Mouse (Mus musculus) frontal cortex, postnatal 14 days (tissue): ENCODE results near the gene Csdc2.
"Not testable (repeated sequence)": the region's sequence is repeated elsewhere in the genome, so short reads cannot be mapped to it uniquely, and the experiment has no call there.

Source experiments
- DNase-seq, 2 experiments: peaks; one replicate each; pipeline ENCODE4 v3.0.0; 2022; ENCODE audit warnings: low spot score in 2 of 2

Csdc2 gene

DNA sequence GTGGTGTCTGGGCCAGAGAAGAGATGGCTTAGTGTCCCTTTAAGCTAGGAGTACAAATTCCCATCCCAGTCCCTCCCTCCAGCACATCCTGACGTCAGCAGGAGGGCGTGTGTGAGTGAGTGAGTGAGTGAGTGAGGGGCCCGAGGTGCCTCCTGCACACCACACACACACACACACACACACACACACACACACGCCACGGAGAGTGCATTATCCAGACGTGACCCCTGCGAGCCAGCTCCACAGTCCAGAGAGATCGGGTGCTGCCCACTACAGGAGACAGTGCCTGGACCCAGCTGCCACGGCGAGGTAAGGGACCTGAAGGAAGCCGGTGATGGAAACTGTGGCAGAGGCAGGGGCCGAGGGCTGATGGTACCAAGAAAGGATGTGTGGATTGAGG is at the start of gene Csdc2:
Gene Csdc2 (plus strand): TSS at position 81 of the 400 bp plus-strand sequence.
- DNase-seq, result no peak

DNA sequence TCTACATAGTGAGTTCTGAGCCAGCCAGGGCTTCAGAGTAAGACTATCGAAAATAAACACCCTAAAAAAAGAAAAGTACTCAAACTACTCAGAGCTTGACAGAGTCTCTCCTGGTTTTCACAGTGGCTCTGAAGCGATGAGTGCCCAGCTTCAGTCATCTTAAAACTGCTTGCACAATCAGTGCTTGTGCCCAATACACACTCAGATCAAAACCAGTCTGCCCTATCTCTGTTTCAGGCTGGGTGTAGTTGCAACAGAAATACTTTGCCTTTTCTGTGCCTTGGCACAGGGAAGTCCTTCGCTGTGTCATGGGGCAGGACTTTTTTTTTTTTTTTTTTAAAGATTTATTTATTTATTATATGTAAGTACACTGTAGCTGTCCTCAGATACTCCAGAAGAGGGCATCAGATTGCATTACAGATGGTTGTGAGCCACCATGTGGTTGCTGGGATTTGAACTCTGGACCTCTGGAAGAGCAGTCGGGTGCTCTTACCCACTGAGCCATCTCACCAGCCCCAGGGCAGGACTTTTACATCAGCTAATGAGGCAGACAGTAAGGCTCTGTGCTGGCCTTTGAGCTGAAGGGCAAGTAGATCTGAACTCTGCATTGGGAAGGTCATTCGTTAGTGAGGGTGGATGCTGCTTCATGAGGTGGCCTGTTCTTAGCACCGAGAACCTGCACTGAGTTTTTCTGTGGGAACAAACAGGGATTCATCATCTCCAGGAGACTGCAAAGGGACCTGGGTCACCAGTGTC is 49.6 kb upstream of the Csdc2 start:
- no peak for DNase-seq

DNA sequence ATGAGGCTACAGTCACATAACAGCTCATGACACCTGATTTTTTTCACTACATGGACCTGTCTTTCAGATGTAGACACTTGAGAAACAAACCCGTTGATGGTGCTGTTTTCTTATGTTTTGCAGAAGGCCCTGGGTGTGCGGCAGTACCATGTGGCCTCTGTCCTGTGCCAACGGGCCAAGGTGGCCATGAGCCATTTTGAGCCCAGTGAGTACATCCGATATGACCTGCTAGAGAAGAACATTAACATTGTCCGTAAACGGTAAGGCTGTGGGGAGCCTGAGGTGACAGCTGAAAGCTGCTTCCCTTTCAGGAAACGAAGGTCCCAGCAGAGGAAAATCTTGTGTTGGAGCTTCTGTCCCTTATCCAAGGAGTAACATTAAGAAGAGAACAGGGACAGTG is 47.4 kb upstream of the Csdc2 start:
- DNase-seq, result no peak

- DNase-seq, result no peak
Measured at GRCm38 (mm10) chr15:81891140-81891802, 45.3 kb upstream of the Csdc2 start.

- no peak for DNase-seq
Measured at GRCm38 (mm10) chr15:81891822-81892580, 44.6 kb upstream of the Csdc2 start.

GRCm38 (mm10) chr15:81894002-81894401 is 42.6 kb upstream of the Csdc2 start:
- no peak for DNase-seq

- no peak for DNase-seq
Measured at GRCm38 (mm10) chr15:81896407-81896806, 40.2 kb upstream of the Csdc2 start.

GRCm38 (mm10) chr15:81897607-81898285 is 38.8 kb upstream of the Csdc2 start:
- DNase-seq, result no peak

- no peak for DNase-seq
Measured at GRCm38 (mm10) chr15:81898751-81899150, 37.8 kb upstream of the Csdc2 start.

DNA sequence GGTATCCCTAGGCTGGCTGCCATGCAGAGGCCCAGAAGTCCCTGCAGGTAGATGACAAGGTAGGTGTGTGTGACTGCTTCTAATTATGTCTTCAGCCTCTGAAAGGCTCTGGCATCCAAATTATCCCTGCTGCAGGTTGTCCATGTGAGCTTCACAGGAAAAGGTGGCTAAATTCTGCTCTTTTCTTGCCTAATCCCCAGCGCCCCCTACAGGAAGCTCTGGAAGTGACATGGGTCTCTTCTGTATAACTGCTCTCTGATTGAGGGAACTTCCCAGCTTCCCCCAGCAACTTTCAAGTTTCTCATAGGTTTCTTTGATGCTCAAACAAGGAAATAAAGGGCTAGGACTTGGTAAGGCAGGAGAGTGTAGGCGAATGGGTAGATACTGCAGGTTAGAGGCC is 31.6 kb upstream of the Csdc2 start:
- DNase-seq, result peak; percentile 61 to 72

DNA sequence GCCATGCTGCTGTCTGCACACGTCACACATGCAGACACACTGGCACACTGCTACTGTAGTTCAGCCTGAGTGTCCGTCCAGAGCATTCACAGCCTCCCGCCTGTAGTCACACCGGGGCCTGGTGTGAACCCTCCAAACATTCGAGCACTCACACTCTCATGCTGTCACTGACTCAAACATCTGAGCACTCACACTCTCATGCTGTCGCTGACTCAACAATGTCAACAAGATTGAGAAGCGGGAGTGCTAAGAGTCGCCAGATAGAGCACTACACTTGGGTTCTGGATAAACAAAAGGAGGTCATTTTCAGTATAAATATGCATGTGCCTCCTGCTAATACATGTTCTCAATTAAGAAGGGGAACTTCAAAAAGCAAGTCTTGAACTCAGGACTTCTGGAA is 28.6 kb upstream of the Csdc2 start:
- no peak for DNase-seq

DNA sequence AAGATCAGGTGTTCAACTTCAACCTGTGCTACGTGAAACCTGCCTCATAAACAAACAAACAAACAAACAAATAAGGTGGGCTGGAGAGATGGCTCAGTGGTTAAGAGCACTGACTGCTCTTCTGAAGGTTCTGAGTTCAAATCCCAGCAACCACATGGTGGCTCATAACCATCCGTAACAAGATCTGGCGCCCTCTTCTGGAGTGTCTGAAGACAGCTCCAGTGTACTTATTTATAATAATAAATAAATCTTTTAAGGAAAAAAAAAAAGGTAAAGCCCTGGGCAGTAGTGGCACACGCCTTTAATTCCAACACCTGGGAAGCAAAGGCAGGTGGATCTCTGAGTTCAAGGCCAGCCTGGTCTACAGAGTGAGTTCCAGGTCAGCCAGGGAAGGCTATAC is 27.8 kb upstream of the Csdc2 start:
- DNase-seq, result not testable (repeated sequence)

GRCm38 (mm10) chr15:81912498-81912897 is 24.1 kb upstream of the Csdc2 start:
- no peak for DNase-seq

DNA sequence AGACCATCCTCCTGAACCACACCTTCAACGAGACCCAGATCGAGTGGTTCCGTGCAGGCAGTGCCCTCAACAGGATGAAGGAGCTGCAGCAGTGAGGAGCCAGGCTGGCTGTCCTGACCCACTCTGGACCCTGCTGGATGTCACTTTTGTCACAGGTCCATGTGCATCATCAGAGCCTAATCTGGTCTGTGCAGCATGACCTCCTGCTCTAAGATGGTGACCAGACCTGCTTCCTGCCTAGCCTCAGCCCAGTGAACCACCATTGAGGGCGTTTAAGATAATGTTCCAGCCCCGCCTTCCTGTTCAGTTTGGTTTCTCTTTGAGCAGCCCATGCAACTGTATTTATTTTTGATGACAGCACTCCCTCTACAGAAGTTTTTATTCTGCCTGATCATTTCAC is 21.9 kb upstream of the Csdc2 start:
- DNase-seq, result no peak

- DNase-seq, result no peak
Measured at GRCm38 (mm10) chr15:81915663-81916062, 20.9 kb upstream of the Csdc2 start.

DNA sequence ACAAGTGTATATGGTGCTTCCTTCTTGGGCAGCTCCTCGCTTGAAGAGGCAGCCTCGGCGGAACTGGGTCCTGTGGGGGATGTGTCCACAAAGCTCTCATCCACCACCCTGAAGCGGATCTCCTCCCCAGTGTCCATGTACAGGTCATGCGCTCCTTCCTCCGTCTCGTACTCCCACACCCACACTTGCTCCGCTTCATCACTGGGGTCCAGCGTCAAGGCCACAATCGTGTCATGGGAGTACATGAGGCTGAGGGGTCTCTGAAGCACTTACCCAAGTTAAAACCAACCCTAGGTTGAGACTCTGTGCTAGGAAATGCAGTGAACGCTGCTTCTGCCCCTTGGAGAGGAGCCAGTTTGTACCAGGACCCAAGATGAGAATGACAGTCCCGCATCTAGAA is 19.4 kb upstream of the Csdc2 start:
- no peak for DNase-seq

DNA sequence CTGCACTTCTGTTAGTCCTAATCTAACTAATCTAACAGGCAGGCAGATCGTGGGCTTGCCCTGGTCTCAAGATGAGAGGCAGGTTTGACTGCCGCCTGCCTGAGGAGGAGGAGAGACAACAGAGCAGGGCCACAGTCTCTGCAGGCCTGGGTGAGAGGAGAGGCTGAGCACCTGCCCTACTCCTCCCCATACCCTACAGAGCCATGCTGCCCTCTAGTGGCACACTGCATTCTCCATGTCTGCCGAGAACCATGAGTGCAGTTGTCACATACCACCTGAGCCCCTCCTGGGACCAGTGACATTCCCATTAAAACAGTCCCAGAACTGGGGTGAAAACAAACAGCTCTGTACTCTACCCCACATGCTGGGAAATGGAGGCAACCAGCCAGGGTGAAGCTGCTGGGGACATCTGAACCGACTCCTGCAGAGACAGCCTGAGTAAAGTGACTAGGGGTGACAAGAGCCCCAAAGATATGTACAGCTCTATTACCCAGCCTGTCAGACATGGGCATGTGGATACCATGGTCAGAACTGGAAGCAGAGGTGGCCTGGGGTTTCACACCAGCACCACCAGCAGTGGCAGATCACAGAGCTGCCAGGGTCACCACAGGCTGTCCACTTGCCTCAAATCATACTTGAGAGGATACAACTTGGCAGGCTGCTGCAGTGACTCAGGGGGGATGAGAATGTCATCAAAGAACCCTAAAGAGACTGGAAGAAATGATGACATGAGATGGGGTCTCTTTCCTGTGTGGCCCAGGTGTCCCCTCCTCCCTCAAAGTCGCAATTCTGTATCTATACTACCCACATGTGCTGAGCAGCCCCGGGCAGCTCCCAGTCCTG is 18.7 kb upstream of the Csdc2 start:
- peak in 1 of 2 experiments; percentile 60 for DNase-seq

DNA sequence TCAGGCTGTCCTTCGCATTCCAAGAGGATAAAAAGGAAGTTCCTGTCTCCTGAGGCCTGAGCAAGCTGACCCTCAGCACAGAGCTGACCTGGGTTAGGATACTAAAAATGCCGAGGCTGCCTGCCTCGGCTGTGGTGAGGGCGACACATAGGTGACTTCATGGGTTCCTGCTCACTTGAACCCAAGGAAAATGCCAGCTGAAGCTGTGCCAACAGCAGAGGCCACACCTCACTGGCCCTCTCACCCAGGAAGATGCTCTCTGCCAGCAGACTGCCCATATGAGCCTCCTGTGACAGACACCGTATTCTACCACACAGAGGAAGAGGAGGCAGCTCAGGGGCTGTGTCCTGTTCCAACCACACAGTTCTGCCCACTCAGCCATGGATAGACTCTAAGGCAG is 17.5 kb upstream of the Csdc2 start:
- no peak for DNase-seq

GRCm38 (mm10) chr15:81920546-81921217 is 15.9 kb upstream of the Csdc2 start:
- no peak for DNase-seq

- no peak for DNase-seq
Measured at GRCm38 (mm10) chr15:81921255-81921654, 15.3 kb upstream of the Csdc2 start.

GRCm38 (mm10) chr15:81924933-81925332 is 11.6 kb upstream of the Csdc2 start:
- DNase-seq, result no peak
